Comparison of ENCODE assay signal across 21 mouse cellular contexts in the genomic region with DNA sequence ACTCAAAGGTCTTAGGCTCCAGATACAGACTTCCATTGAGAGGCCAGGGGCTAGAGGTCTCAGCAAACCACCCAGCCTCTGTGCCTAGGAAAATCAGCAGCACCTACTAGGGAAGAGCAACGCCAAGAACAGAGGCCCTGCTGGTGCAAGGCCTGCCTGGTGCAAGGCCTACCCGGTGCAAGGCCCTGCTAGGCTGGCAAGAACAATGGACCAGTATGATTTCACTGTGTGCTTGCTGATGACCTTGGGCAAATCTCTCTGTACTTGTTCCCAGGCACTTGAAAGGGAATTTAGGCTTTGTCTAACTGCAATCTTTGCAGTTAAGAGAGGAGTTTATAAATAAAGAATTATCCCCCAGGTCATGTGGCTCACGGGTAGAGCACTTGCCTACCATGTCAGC. TPM values are rescaled to one million over a fixed set of nuclear protein-coding genes. Genes with fewer than 3 reads are reported as not detected.
DNase-seq lines count a peak whose midpoint lies in the region; ATAC-seq lines count a peak whose summit lies in the region.
"Had no signal": no experiment of that assay in that cellular context is flagged by ENCODE, and none has a peak within 500 bp of the region (broad histone marks: within the 10 kb centered on the region; RNA-seq: fewer than 3 reads in every experiment).

No protein-coding gene starts in this region.

- no peak overlapping the region for H3K4me2 ChIP-seq in heart, embryonic 13.5 days
- H3K4me2 ChIP-seq in kidney, embryonic 15.5 days, result no peak overlapping the region
- H3K4me2 ChIP-seq: forebrain, embryonic 13.5 days had no signal

- H3K4me1 ChIP-seq in heart, embryonic 13.5 days, result peaks cover 37% of the 10 kb centered on the region
- peaks cover 34% of the 10 kb centered on the region for H3K4me1 ChIP-seq in kidney, embryonic 15.5 days
- H3K4me1 ChIP-seq: forebrain, embryonic 13.5 days had no signal

- no peaks in the 10 kb centered on the region for H3K27me3 ChIP-seq in heart, embryonic 13.5 days (replicated peaks)
- H3K27me3 ChIP-seq in kidney, embryonic 15.5 days, result no peaks in the 10 kb centered on the region
- H3K27me3 ChIP-seq: forebrain, embryonic 13.5 days had no signal

- H3K9ac ChIP-seq in heart, embryonic 13.5 days, result no peak overlapping the region
- no peak overlapping the region for H3K9ac ChIP-seq in kidney, embryonic 15.5 days
- H3K9ac ChIP-seq: forebrain, embryonic 13.5 days had no signal

- no peaks in the 10 kb centered on the region for H3K9me3 ChIP-seq in heart, embryonic 13.5 days
- no peaks in the 10 kb centered on the region for H3K9me3 ChIP-seq in kidney, embryonic 15.5 days (replicated peaks)
- H3K9me3 ChIP-seq: forebrain, embryonic 13.5 days; hindbrain, embryonic 10.5 days had no signal

- 36% methylated on average over 3 of the region's 3 CpGs for WGBS in heart, embryonic 13.5 days
- WGBS in kidney, embryonic 15.5 days, result 75% methylated on average over 3 of the region's 3 CpGs

- H3K27ac ChIP-seq in heart, embryonic 13.5 days (replicated peaks), result peak overlapping the region; percentile 83
- peak overlapping the region; percentile 51 for H3K27ac ChIP-seq in kidney, embryonic 15.5 days
- H3K27ac ChIP-seq: forebrain, embryonic 13.5 days; gastrocnemius, adult 2 months; hindbrain, postnatal 0 days had no signal

- no peak for ATAC-seq in heart, embryonic 13.5 days (ENCODE audit: extremely low read depth, insufficient number of reproducible peaks, low FRiP score, low TSS enrichment)
- no peak for ATAC-seq in kidney, embryonic 15.5 days (replicated peaks; ENCODE audit: low FRiP score)
- ATAC-seq: forebrain, embryonic 13.5 days; hindbrain, postnatal 0 days; intestine, embryonic 16.5 days had no signal

- H3K4me3 ChIP-seq in heart, embryonic 13.5 days, result no peak overlapping the region
- no peak overlapping the region for H3K4me3 ChIP-seq in kidney, embryonic 15.5 days (replicated peaks)
- H3K4me3 ChIP-seq: forebrain, embryonic 13.5 days; gastrocnemius, adult 2 months; hindbrain, embryonic 10.5 days had no signal

- peaks cover 13% of the 10 kb centered on the region for H3K36me3 ChIP-seq in heart, embryonic 13.5 days
- peaks cover 5% of the 10 kb centered on the region; the same call in 1 of the 2 replicates for H3K36me3 ChIP-seq in kidney, embryonic 15.5 days
- H3K36me3 ChIP-seq: hindbrain, embryonic 10.5 days had no signal

- peak; percentile 57 for DNase-seq in adrenal gland, adult 2 months
- no peak for DNase-seq in adrenal gland, postnatal 14 days
- no peak for DNase-seq in heart, adult 8-10 months (ENCODE audit: low spot score)
- no peak for DNase-seq in kidney, adult 8-10 months
- DNase-seq in layer of hippocampus, adult 9-11 months, result no peak
- DNase-seq: cerebellum, adult 9-10 months; gastrocnemius, adult 2 months; lung, postnatal 4 days; midbrain, embryonic 14.5 days; retina, postnatal 1 day; right cerebral cortex, postnatal 25 days; spleen, adult 18-20 months; thymus, adult 2 months; thymus, postnatal 4 days had no signal

RNA-seq across cellular contexts. Expression of a gene that starts 30.4 kb away (rescaled TPM):
- 10 to 100 TPM; 10.3 to 11.7 TPM for total RNA-seq in adrenal gland, adult 2 months (2021)
- 3.2 and 3.9 TPM in 2 replicates for polyA plus RNA-seq in adrenal gland, adult 2 months (2012; rRNA removed)
- total RNA-seq in adrenal gland, postnatal 14 days (2021), result 9.4 and 15.2 TPM in 2 replicates
- 72.1 and 74.6 TPM in 2 replicates for polyA plus RNA-seq in heart, embryonic 13.5 days (2015; fragmentation: Nextera tagmentation; extraction: Ambion mirVana)
- 100 to 1,000 TPM; 373 to 483 (median 430) TPM for total RNA-seq in heart, adult 8-10 months (2022)
- 14.5 and 17.3 TPM in 2 replicates for polyA plus RNA-seq in kidney, embryonic 15.5 days (2015; fragmentation: Nextera tagmentation; extraction: Ambion mirVana)
- total RNA-seq: megakaryocyte-erythroid progenitor cell, adult 5-6 weeks had no signal

Comparison
In these comparisons a context has a peak if more than half of its experiments do, and no peak if none do; other contexts are left out.
1. RNA of a gene that starts 30.4 kb away (total RNA-seq): 373 to 483 TPM in heart, adult 8-10 months; 10.3 to 11.7 TPM in adrenal gland, adult 2 months and 9.4 to 15.2 TPM in adrenal gland, postnatal 14 days; every median in the first group is over 10 times any median in the second.